Mouse (Mus musculus): ENCODE results near the gene Apaf1. TPM values are rescaled to one million over a fixed set of nuclear protein-coding genes. Genes with fewer than 3 reads are reported as not detected.

The Apaf1 gene
- total and polyA plus RNA-seq, 3 experiments: 12.8 to 14.3 TPM; not detected in 1

- Histone ChIP-seq H3K4me3 (ENCODE audit: control insufficient read depth in 1 of 2, insufficient read depth in 1 of 2, low read depth in 2 of 2, low read length in 2 of 2) (no peak overlapping the region), H3K9ac (ENCODE audit: control insufficient read depth, low read depth, low read length, poor library complexity, severe bottlenecking) (no peak overlapping the region), H3K79me2 (ENCODE audit: control insufficient read depth, insufficient read depth, low read length, poor library complexity) (no peaks in the 10 kb centered on the region), H3K27ac (ENCODE audit: control insufficient read depth, low read depth, low read length) (no peak overlapping the region), H3K27me3 (ENCODE audit: control insufficient read depth in 1 of 2, insufficient read depth in 2 of 2, low read length in 2 of 2) (no peaks in the 10 kb centered on the region), H3K9me3 (replicated peaks; ENCODE audit: insufficient read depth, low read length) (no peaks in the 10 kb centered on the region), H3K4me1 (ENCODE audit: control insufficient read depth in 1 of 2, insufficient read depth in 2 of 2, low read length in 2 of 2) (no peaks in the 10 kb centered on the region), H3K36me3 (ENCODE audit: control insufficient read depth in 1 of 2, insufficient read depth in 2 of 2, low read length in 2 of 2) (peaks cover 0 to 3% of the 10 kb centered on the region in 2 experiments; a peak in 1 of 4 replicates)
- no peak for DNase-seq (ENCODE audit: low read depth, low spot score)
- no peak for TF ChIP-seq CHD2 (IDR thresholded peaks at IDR 0.05; ENCODE audit: low read length)
- no peak for TF ChIP-seq ETS1 (IDR thresholded peaks at IDR 0.05; ENCODE audit: low read depth, low read length)
- TF ChIP-seq RCOR1 (IDR thresholded peaks at IDR 0.05; ENCODE audit: low read depth, low read length): no peak
- no peak for TF ChIP-seq POLR2A (IDR thresholded peaks at IDR 0.05; ENCODE audit: control insufficient read depth in 1 of 2, insufficient read depth in 1 of 2, low read depth in 1 of 2, low read length in 2 of 2, poor library complexity in 1 of 2)
- TF ChIP-seq TCF12 (IDR thresholded peaks at IDR 0.05; ENCODE audit: low read depth, low read length): no peak
- TF ChIP-seq MYC (IDR thresholded peaks at IDR 0.05; ENCODE audit: low read depth, low read length): no peak
- no peak for TF ChIP-seq MYB (IDR thresholded peaks at IDR 0.05; ENCODE audit: low read depth, low read length)
- no peak for TF ChIP-seq USF1 (IDR thresholded peaks at IDR 0.05; ENCODE audit: low read depth, low read length)
- TF ChIP-seq ZC3H11A (IDR thresholded peaks at IDR 0.05; ENCODE audit: low read depth, low read length): no peak
- no peak for TF ChIP-seq ZNF384 (IDR thresholded peaks at IDR 0.05; ENCODE audit: low read depth, low read length)
- no peak for TF ChIP-seq E2F4 (IDR thresholded peaks at IDR 0.05; ENCODE audit: borderline replicate concordance, low read depth, low read length)
- TF ChIP-seq MAZ (IDR thresholded peaks at IDR 0.05; ENCODE audit: low read depth, low read length): no peak
- TF ChIP-seq POLR2AphosphoS2 (IDR thresholded peaks at IDR 0.05; ENCODE audit: low read length): no peak
Observed at GRCm38 (mm10) chr10:90993869-90994268, 88.7 kb downstream of the Apaf1 start.

- Histone ChIP-seq H3K36me3 (ENCODE audit: control insufficient read depth in 1 of 2, insufficient read depth in 2 of 2, low read length in 2 of 2) (peaks cover 0 to 3% of the 10 kb centered on the region in 2 experiments; a peak in 1 of 4 replicates), H3K27ac (ENCODE audit: control insufficient read depth, low read depth, low read length) (no peak overlapping the region), H3K79me2 (ENCODE audit: control insufficient read depth, insufficient read depth, low read length, poor library complexity) (no peaks in the 10 kb centered on the region), H3K27me3 (ENCODE audit: control insufficient read depth in 1 of 2, insufficient read depth in 2 of 2, low read length in 2 of 2) (no peaks in the 10 kb centered on the region), H3K4me1 (ENCODE audit: control insufficient read depth in 1 of 2, insufficient read depth in 2 of 2, low read length in 2 of 2) (no peaks in the 10 kb centered on the region), H3K4me3 (ENCODE audit: control insufficient read depth in 1 of 2, insufficient read depth in 1 of 2, low read depth in 2 of 2, low read length in 2 of 2) (no peak overlapping the region), H3K9ac (ENCODE audit: control insufficient read depth, low read depth, low read length, poor library complexity, severe bottlenecking) (no peak overlapping the region), H3K9me3 (replicated peaks; ENCODE audit: insufficient read depth, low read length) (no peaks in the 10 kb centered on the region)
- DNase-seq (ENCODE audit: low read depth, low spot score): no peak
- no peak for TF ChIP-seq RAD21 (IDR thresholded peaks at IDR 0.05; ENCODE audit: low read depth, low read length)
- TF ChIP-seq USF1 (IDR thresholded peaks at IDR 0.05; ENCODE audit: low read depth, low read length): no peak
- no peak for TF ChIP-seq SMC3 (IDR thresholded peaks at IDR 0.05; ENCODE audit: low read depth, low read length)
- no peak for TF ChIP-seq SIN3A (IDR thresholded peaks at IDR 0.05; ENCODE audit: low read length)
- no peak for TF ChIP-seq MYB (IDR thresholded peaks at IDR 0.05; ENCODE audit: low read depth, low read length)
- no peak for TF ChIP-seq GATA1 (IDR thresholded peaks at IDR 0.05; ENCODE audit: low read depth, low read length)
- no peak for TF ChIP-seq POLR2AphosphoS2 (IDR thresholded peaks at IDR 0.05; ENCODE audit: low read length)
- TF ChIP-seq JUND (IDR thresholded peaks at IDR 0.05; ENCODE audit: low read depth, low read length): no peak
- no peak for TF ChIP-seq E2F4 (IDR thresholded peaks at IDR 0.05; ENCODE audit: borderline replicate concordance, low read depth, low read length)
- no peak for TF ChIP-seq ZKSCAN1 (IDR thresholded peaks at IDR 0.05; ENCODE audit: low read depth, low read length)
- no peak for TF ChIP-seq CTCF (IDR thresholded peaks at IDR 0.05 in 2 of 3, conservative IDR thresholded peaks at IDR 0.05 in 1 of 3; ENCODE audit: control insufficient read depth in 1 of 3, insufficient read depth in 1 of 3, low read depth in 2 of 3, low read length in 3 of 3, poor library complexity in 1 of 3, severe bottlenecking in 1 of 3)
- TF ChIP-seq ZNF384 (IDR thresholded peaks at IDR 0.05; ENCODE audit: low read depth, low read length): no peak
- TF ChIP-seq POLR2A (IDR thresholded peaks at IDR 0.05; ENCODE audit: control insufficient read depth in 1 of 2, insufficient read depth in 1 of 2, low read depth in 1 of 2, low read length in 2 of 2, poor library complexity in 1 of 2): no peak
- no peak for TF ChIP-seq ZC3H11A (IDR thresholded peaks at IDR 0.05; ENCODE audit: low read depth, low read length)
- TF ChIP-seq ELF1 (IDR thresholded peaks at IDR 0.05; ENCODE audit: low read depth, low read length): no peak
- no peak for TF ChIP-seq MAFK (IDR thresholded peaks at IDR 0.05; ENCODE audit: borderline replicate concordance, low read depth, low read length)
Observed at GRCm38 (mm10) chr10:90992237-90992636, 90.3 kb downstream of the Apaf1 start.

Data from MEL (cell line).